Mouse (Mus musculus) central nervous system, embryonic 18 days (tissue): ENCODE results near the gene Theg. TPM values are rescaled to one million over a fixed set of nuclear protein-coding genes. Genes with fewer than 3 reads are reported as not detected.

Experiments
- polyA plus RNA-seq: library from polyadenylated mRNA; depleted of rRNA; stranded (reverse); fragments of >200 nt; gene quantifications from 2 replicates; pipeline ENCODE4 v1.2.3, GENCODE M21; 2012; rRNA removed

Gene Theg
- polyA plus RNA-seq, result 0.09 TPM in 1 of 2 replicates, not detected in the other

GRCm38 (mm10) chr10:79587061-79587751, at the start of gene Theg:
Gene Theg (minus strand): TSS chr10:79587331.

GRCm38 (mm10) chr10:79613578-79614304, 26.6 kb upstream of the Theg start, which contains the start of gene C2cd4c:
Gene C2cd4c (minus strand): TSS chr10:79614025.

GRCm38 (mm10) chr10:79554330-79555237, 32.5 kb downstream of the Theg start, which contains the start of gene Mier2:
Gene Mier2 (minus strand): TSS chr10:79555199.

GRCm38 (mm10) chr10:79533126-79533911, 53.8 kb downstream of the Theg start, which contains the start of gene Plpp2:
Gene Plpp2 (minus strand): TSS chr10:79533796.

Other genes starting within 250 kb of the Theg start
- gene Vmn2r82, start 230.8 kb downstream of the Theg start, polyA plus RNA-seq, result not detected in 2 replicates
- gene Vmn2r83, start 118.6 kb downstream of the Theg start, polyA plus RNA-seq, result not detected in 2 replicates
- 10.9 and 12.4 TPM in 2 replicates for gene Plpp2, start 53.5 kb downstream of the Theg start, polyA plus RNA-seq
- gene Mier2, start 32.1 kb downstream of the Theg start, polyA plus RNA-seq, result 106 and 121 TPM in 2 replicates
- gene C2cd4c, start 26.7 kb upstream of the Theg start, polyA plus RNA-seq, result 16.1 and 17.1 TPM in 2 replicates
- 63.2 and 63.8 TPM in 2 replicates for gene Shc2, start 50.6 kb upstream of the Theg start, polyA plus RNA-seq
- 0.11 and 0.18 TPM in 2 replicates for gene Odf3l2, start 58.4 kb upstream of the Theg start, polyA plus RNA-seq
- 0.33 and 0.56 TPM in 2 replicates for gene Madcam1, start 77.2 kb upstream of the Theg start, polyA plus RNA-seq
- 64.1 and 65.6 TPM in 2 replicates for gene Tpgs1, start 82.0 kb upstream of the Theg start, polyA plus RNA-seq
- 85.1 and 93.1 TPM in 2 replicates for gene Cdc34, start 94.9 kb upstream of the Theg start, polyA plus RNA-seq
- 2.0 and 2.2 TPM in 2 replicates for gene Gzmm, start 101.7 kb upstream of the Theg start, polyA plus RNA-seq
- 919 and 923 TPM in 2 replicates for gene Bsg, start 117.2 kb upstream of the Theg start, polyA plus RNA-seq
- gene Hcn2, start 129.3 kb upstream of the Theg start, polyA plus RNA-seq, result 22.0 and 26.6 TPM in 2 replicates
- 53.8 and 57.3 TPM in 2 replicates for gene Polrmt, start 159.2 kb upstream of the Theg start, polyA plus RNA-seq
- 1.0 and 1.1 TPM in 2 replicates for gene Fgf22, start 167.7 kb upstream of the Theg start, polyA plus RNA-seq
- 118 and 136 TPM in 2 replicates for gene Rnf126, start 179.6 kb upstream of the Theg start, polyA plus RNA-seq
- gene Fstl3, start 189.9 kb upstream of the Theg start, polyA plus RNA-seq, result 3.5 and 4.5 TPM in 2 replicates
- gene Prss57, start 203.6 kb upstream of the Theg start, polyA plus RNA-seq, result 0.26 and 0.39 TPM in 2 replicates
- gene Palm, start 206.2 kb upstream of the Theg start, polyA plus RNA-seq, result 177 and 219 TPM in 2 replicates
- 0.54 and 0.57 TPM in 2 replicates for gene Misp, start 233.7 kb upstream of the Theg start, polyA plus RNA-seq